Mouse (Mus musculus) skeletal muscle tissue, adult 2 months (tissue): ENCODE data around the gene Mfsd2b.
A peak's percentile ranks its signal among the peaks of the same experiment; 100 is the strongest.

Experiments used
- DNase-seq: peaks from one replicate; pipeline ENCODE4 v3.0.0-alpha.2; 2012; ENCODE audit warnings: low read depth, low spot score

Gene Mfsd2b

GRCm38 (mm10) chr12:4813636-4814035, 60.5 kb downstream of the Mfsd2b start:
- DNase-seq, result peak; percentile 39
